Mouse (Mus musculus) forebrain, embryonic 14.5 days (tissue): ENCODE data around the gene Gm20388. TPM values are rescaled to one million over a fixed set of nuclear protein-coding genes. Genes with fewer than 3 reads are reported as not detected.

Experiments used
- ATAC-seq: fragments of 200-750 bp; cut with Nextera tagmentation; 2 replicates; pipeline ENCODE4 v1.8.0; 2017; ENCODE audit warnings: mild to moderate bottlenecking, moderate library complexity
- DNase-seq: peaks from one replicate; pipeline ENCODE4 v3.0.0-alpha.2; 2015; ENCODE audit warnings: low spot score
- H3K27ac ChIP-seq: fragments of 300-500 bp; sonication (generic); 2 replicates; pipeline ENCODE4 v1.5.1; 2014; ENCODE audit warnings: low read depth, mild to moderate bottlenecking, control low read depth, low read length, moderate library complexity
- H3K27me3 ChIP-seq: fragments of 300-500 bp; sonication (generic); replicated peaks from 2 replicates; pipeline ENCODE4 v1.6.1; 2014; ENCODE audit warnings: low read length, control low read depth, mixed read lengths; ENCODE audit not compliant: control insufficient read depth, insufficient read depth
- H3K36me3 ChIP-seq: fragments of 300-500 bp; sonication (generic); 2 replicates; pipeline ENCODE4 v1.6.1; 2014; ENCODE audit warnings: low read length, control low read depth; ENCODE audit not compliant: control insufficient read depth, insufficient read depth
- H3K4me1 ChIP-seq: fragments of 300-500 bp; sonication (generic); 2 replicates; pipeline ENCODE4 v1.6.1; 2014; ENCODE audit warnings: antibody characterized with exemption, low read length, control low read depth; ENCODE audit not compliant: control insufficient read depth, insufficient read depth
- H3K4me2 ChIP-seq: fragments of 300-500 bp; sonication (generic); 2 replicates; pipeline ENCODE4 v1.6.1; 2014; ENCODE audit warnings: mild to moderate bottlenecking, control low read depth, low read length
- H3K4me3 ChIP-seq: fragments of 300-500 bp; sonication (generic); 2 replicates; pipeline ENCODE4 v1.5.1; 2014; ENCODE audit warnings: low read depth, low read length, control low read depth
- H3K9ac ChIP-seq: fragments of 300-500 bp; sonication (generic); 2 replicates; pipeline ENCODE4 v1.6.1; 2014; ENCODE audit warnings: mild to moderate bottlenecking, low read length, control low read depth, moderate library complexity
- H3K9me3 ChIP-seq: fragments of 300-500 bp; sonication (generic); replicated peaks from 2 replicates; pipeline ENCODE4 v1.6.1; 2016; ENCODE audit warnings: low read length, control low read depth, mixed read lengths; ENCODE audit not compliant: control insufficient read depth
- WGBS: fragments of 180-500 bp; shearing (Covaris S2); extraction: QIAGEN DNeasy Blood & Tissue Kit; methylation state at CpG from one replicate; pipeline ENCODE4 v1.1.7; 2014; 5-methylcytosine and 5-hydroxymethylcytosine counted together
- polyA plus RNA-seq: library from polyadenylated mRNA; unstranded; fragments of >200 nt; fragmentation: Nextera tagmentation; extraction: Ambion mirVana; gene quantifications from 2 replicates; pipeline ENCODE4 v1.2.1, GENCODE M21; 2014

Gene Gm20388
- polyA plus RNA-seq, 1 experiment from 2014 or later = 7.4 TPM

GRCm38 (mm10) chr8:120401216-120401615 is 490.6 kb downstream of the Gm20388 start:
- no peak overlapping the region for H3K4me2 ChIP-seq
- no peaks in the 10 kb centered on the region for H3K36me3 ChIP-seq
- H3K9ac ChIP-seq = no peak overlapping the region
- no peak overlapping the region for H3K4me3 ChIP-seq
- no peak for DNase-seq
- WGBS = 89% methylated on average over 2 of the region's 2 CpGs
- no peak overlapping the region for H3K27ac ChIP-seq
- ATAC-seq = no peak
- H3K4me1 ChIP-seq = peaks cover 41% of the 10 kb centered on the region
- no peaks in the 10 kb centered on the region for H3K27me3 ChIP-seq
- no peaks in the 10 kb centered on the region for H3K9me3 ChIP-seq

GRCm38 (mm10) chr8:120401712-120402111 is 491.1 kb downstream of the Gm20388 start:
- no peaks in the 10 kb centered on the region for H3K9me3 ChIP-seq
- no peak overlapping the region for H3K27ac ChIP-seq
- WGBS = 88% methylated on average over 7 of the region's 7 CpGs
- H3K9ac ChIP-seq = no peak overlapping the region
- no peak overlapping the region for H3K4me2 ChIP-seq
- no peaks in the 10 kb centered on the region for H3K27me3 ChIP-seq
- peaks cover 41% of the 10 kb centered on the region for H3K4me1 ChIP-seq
- ATAC-seq = no peak
- H3K36me3 ChIP-seq = no peaks in the 10 kb centered on the region
- DNase-seq = no peak
- H3K4me3 ChIP-seq = no peak overlapping the region

DNA sequence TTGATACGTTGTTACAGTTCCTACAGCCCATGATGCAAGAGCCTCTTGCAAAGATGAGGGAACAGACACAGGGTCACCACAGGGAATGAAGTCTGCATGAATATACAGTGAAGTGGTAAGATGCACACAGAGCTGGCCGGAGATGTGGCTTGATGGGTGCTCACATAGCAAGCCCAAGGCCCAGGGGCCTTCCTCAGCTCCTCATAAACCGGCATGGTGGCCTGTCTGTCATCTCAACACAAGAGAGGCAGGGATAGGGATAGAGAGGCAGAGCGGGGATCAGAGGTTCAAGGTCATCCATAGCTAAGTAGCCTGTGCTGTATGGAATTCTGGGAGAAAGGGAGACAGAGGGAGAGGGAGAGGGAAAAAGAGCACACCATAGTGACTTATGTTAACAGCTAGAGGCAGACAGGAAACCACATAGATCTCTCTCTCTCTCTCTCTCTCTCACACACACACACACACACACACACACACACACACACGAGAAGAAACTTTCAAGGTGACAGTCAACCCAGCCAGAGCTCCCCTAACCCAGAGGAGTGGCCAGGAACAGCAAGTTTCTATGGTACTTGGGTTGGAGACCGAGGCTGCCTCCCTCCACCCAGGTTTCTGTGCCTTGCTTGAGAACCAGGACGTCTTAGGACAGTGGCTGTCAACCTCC is 493.1 kb downstream of the Gm20388 start:
- H3K27ac ChIP-seq = no peak overlapping the region
- no peak overlapping the region for H3K4me2 ChIP-seq
- no peaks in the 10 kb centered on the region for H3K27me3 ChIP-seq
- WGBS = 77% methylated on average over 7 of the region's 7 CpGs
- no peaks in the 10 kb centered on the region for H3K9me3 ChIP-seq
- no peak for ATAC-seq
- no peak overlapping the region for H3K9ac ChIP-seq
- H3K4me3 ChIP-seq = no peak overlapping the region
- DNase-seq = no peak
- peaks cover 37% of the 10 kb centered on the region for H3K4me1 ChIP-seq
- H3K36me3 ChIP-seq = no peaks in the 10 kb centered on the region

DNA sequence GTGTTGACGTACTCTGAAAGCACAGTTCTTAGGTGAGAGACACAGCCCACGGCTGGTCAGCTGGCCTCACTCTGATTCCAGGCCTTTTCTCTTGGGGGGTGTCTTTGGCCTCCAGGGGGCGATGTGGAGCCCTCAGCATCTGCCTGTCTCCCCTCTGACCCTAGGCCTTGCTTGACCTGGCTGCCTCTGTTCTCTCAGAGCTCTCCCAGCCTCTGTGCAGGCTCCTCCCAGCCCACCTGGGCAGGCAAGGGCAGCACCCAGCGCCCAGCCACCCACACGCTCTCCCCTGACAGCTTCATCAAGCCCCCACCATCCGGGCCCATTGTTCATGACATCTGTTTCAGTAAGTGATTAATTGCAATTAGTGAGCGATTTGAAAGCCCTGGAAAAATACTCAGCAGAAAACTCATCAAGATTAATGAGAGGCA is 494.0 kb downstream of the Gm20388 start:
- Histone ChIP-seq H3K9me3 (no peaks in the 10 kb centered on the region), H3K27me3 (no peaks in the 10 kb centered on the region), H3K4me1 (peaks cover 35% of the 10 kb centered on the region), H3K4me2 (no peak overlapping the region), H3K36me3 (no peaks in the 10 kb centered on the region), H3K9ac (no peak overlapping the region), H3K27ac (peak overlapping the region; percentile 35), H3K4me3 (no peak overlapping the region)
- WGBS = 11% methylated on average over 7 of the region's 7 CpGs
- DNase-seq (peak; percentile 86), ATAC-seq (peak; percentile 81)

DNA sequence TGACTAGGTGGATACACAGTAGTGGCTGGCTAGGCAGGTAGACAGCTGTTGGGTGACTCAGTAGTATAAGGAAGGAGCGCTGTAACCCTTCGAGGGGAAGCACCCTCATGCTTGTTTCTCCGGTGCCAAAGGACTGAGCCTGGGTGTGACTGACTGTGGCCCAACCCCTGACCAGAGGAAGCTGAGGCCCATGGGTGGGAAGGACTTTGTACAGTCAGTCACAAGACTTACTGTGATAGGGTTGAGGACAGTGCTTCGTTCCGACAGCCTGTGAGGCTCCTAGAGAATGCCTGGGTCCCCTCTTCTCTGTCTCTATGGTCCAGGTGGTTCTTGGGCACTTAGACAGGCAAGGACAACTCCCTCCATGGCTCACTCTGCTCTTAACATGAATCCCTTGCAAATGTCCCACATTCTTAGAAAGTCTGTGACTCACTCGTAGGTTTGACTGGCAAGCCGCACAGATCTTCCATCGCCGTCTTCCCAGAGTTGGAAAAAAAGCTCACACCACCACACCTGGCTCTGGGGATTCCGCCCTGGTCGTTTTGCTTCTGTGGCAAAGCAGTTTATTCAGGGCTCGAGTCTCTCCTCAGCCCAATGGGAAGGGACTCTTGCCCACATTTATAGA is 495.5 kb downstream of the Gm20388 start:
- Histone ChIP-seq H3K36me3 (no peaks in the 10 kb centered on the region), H3K4me1 (peaks cover 43% of the 10 kb centered on the region), H3K9ac (no peak overlapping the region), H3K27me3 (no peaks in the 10 kb centered on the region), H3K9me3 (no peaks in the 10 kb centered on the region), H3K4me3 (no peak overlapping the region), H3K4me2 (no peak overlapping the region), H3K27ac (no peak overlapping the region)
- ATAC-seq (no peak), DNase-seq (no peak)
- WGBS = 93% methylated on average over 12 of the region's 12 CpGs

DNA sequence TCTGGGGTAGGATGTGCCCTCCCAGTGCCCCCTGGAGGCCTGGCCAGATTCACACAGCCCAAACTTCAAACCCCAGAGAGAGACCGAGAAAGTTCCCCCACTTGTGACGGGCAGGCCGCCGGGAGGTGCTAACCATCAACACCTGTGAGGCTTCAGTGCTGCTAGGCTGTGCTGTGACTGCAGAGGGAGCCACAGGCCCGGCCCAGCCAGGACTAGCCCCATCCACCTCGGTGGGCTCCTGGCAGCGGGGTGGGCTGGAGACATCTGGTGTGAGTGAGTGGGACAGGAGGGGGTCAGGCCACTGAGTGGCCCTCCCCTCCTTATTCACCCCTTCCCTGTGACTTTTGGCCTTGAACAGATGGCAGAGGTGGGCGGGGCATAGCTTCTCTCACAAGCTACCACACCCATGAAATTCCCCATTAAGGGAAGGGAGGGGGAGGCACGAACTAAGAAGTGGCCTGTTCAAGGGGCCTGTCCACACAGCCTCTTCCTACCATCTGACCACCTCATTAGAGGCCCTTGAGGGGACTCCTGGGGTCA is 497.1 kb downstream of the Gm20388 start:
- Histone ChIP-seq H3K9me3 (no peaks in the 10 kb centered on the region), H3K9ac (no peak overlapping the region), H3K27me3 (no peaks in the 10 kb centered on the region), H3K36me3 (no peaks in the 10 kb centered on the region), H3K4me2 (no peak overlapping the region), H3K4me1 (peaks cover 59% of the 10 kb centered on the region), H3K4me3 (no peak overlapping the region), H3K27ac (0 out of 2 replicates have a peak overlapping the region, but pooled peaks have one; percentile 44)
- DNase-seq (peak; percentile 65), ATAC-seq (peak; percentile 48)
- WGBS = 17% methylated on average over 9 of the region's 9 CpGs

- Histone ChIP-seq H3K27me3 (no peaks in the 10 kb centered on the region), H3K9ac (no peak overlapping the region), H3K9me3 (no peaks in the 10 kb centered on the region), H3K36me3 (no peaks in the 10 kb centered on the region), H3K4me2 (no peak overlapping the region), H3K4me3 (no peak overlapping the region), H3K27ac (peak overlapping the region; percentile 44; the same call in 1 of the 2 replicates), H3K4me1 (peaks cover 66% of the 10 kb centered on the region)
- DNase-seq = no peak
- WGBS = 48% methylated on average over 14 of the region's 14 CpGs
- ATAC-seq = no peak
Observed at GRCm38 (mm10) chr8:120408241-120409215, 497.9 kb downstream of the Gm20388 start.

DNA sequence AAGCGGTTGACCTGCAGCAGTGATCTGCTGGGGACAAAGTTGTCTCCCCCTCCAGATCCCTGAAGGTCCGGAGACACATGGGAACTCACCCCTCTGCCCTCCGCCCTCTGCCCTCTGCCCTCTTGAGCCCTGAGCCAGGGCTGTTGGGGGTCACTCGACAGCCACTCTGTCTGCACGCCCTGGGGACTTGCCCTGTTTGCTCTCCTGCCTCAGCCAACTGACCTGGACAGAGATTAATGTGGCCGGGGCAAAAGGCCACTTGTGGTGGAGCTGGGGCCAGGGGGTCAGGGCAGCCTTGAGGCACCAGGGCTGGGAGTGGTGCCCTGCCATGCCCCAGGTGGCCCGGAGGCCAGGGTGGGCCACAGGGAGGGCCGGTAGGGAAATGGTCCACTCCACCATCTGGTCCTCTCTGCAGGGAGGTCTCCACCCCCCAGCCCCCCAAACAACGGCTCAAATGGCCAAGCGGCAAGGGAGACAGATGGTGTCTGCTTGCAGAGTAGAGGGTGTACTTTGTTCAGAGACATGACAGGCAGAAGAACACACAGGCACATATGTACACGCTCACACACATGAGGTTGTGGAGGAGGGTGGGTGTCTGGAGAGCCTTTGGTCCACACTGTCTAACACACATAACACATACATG is 498.9 kb downstream of the Gm20388 start:
- DNase-seq (no peak), ATAC-seq (no peak)
- Histone ChIP-seq H3K4me3 (no peak overlapping the region), H3K4me2 (no peak overlapping the region), H3K9ac (no peak overlapping the region), H3K27ac (0 out of 2 replicates have a peak overlapping the region, but pooled peaks have one; percentile 11), H3K27me3 (no peaks in the 10 kb centered on the region), H3K4me1 (peaks cover 73% of the 10 kb centered on the region), H3K9me3 (no peaks in the 10 kb centered on the region), H3K36me3 (no peaks in the 10 kb centered on the region)
- 61% methylated on average over 11 of the region's 11 CpGs for WGBS
